Mouse (Mus musculus): ENCODE results near the gene Fam53a. TPM values are rescaled to one million over a fixed set of nuclear protein-coding genes. Genes with fewer than 3 reads are reported as not detected.

Fam53a gene
- polyA plus RNA-seq, 1 experiment, result 5.3 TPM

- Histone ChIP-seq H3K9me3 (ENCODE audit: control insufficient read depth, low read length) (no peaks in the 10 kb centered on the region), H3K27me3 (ENCODE audit: control insufficient read depth) (no peaks in the 10 kb centered on the region), H3K4me3 (replicated peaks) (no peak overlapping the region), H3K4me1 (ENCODE audit: control insufficient read depth) (no peaks in the 10 kb centered on the region), H3K36me3 (ENCODE audit: control insufficient read depth) (no peaks in the 10 kb centered on the region)
- TF ChIP-seq TAL1 (IDR thresholded peaks at IDR 0.05; ENCODE audit: low read length), result no peak
- no peak for TF ChIP-seq GATA1 (IDR thresholded peaks at IDR 0.05; ENCODE audit: low read length)
These were observed 41.9 kb downstream of the Fam53a start for GRCm38 (mm10) chr5:33587498-33588058.

DNA sequence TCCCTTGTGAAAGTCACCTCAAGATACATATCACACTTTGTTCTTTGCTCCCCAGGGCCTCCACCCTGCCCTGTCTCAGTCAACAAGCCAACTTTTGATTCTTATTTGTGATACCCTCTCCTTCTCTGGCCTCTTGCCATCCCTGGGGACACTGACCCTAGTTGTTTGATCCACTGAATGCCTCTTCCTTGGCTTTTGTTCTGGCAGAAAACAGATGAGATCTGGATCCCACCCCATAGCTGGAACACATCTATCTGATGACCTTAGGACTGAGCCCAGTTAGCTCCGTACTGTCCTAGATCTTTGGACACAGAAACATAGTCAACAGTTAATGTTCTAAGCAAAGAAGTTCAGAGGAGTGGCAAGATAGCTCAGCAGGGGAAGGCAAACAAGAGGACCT, 49.1 kb downstream of the Fam53a start:
- no peaks in the 10 kb centered on the region for H3K36me3 ChIP-seq (ENCODE audit: control insufficient read depth)
- no peaks in the 10 kb centered on the region for H3K27me3 ChIP-seq (ENCODE audit: control insufficient read depth)
- H3K4me1 ChIP-seq (ENCODE audit: control insufficient read depth), result no peaks in the 10 kb centered on the region
- TF ChIP-seq TAL1 (IDR thresholded peaks at IDR 0.05; ENCODE audit: low read length), result no peak
- no peak for TF ChIP-seq GATA1 (IDR thresholded peaks at IDR 0.05; ENCODE audit: low read length)
- H3K9me3 ChIP-seq (ENCODE audit: control insufficient read depth, low read length), result no peaks in the 10 kb centered on the region
- no peak overlapping the region for H3K4me3 ChIP-seq (replicated peaks)

GRCm38 (mm10) chr5:33574207-33574606, 55.2 kb downstream of the Fam53a start:
- Histone ChIP-seq H3K4me1 (ENCODE audit: control insufficient read depth) (no peaks in the 10 kb centered on the region), H3K36me3 (ENCODE audit: control insufficient read depth) (no peaks in the 10 kb centered on the region), H3K9me3 (ENCODE audit: control insufficient read depth, low read length) (no peaks in the 10 kb centered on the region), H3K4me3 (replicated peaks) (no peak overlapping the region), H3K27me3 (ENCODE audit: control insufficient read depth) (no peaks in the 10 kb centered on the region)
- TF ChIP-seq TAL1 (IDR thresholded peaks at IDR 0.05; ENCODE audit: low read length) (no peak), GATA1 (IDR thresholded peaks at IDR 0.05; ENCODE audit: low read length) (no peak)

- Histone ChIP-seq H3K36me3 (ENCODE audit: control insufficient read depth) (no peaks in the 10 kb centered on the region), H3K4me3 (replicated peaks) (no peak overlapping the region), H3K4me1 (ENCODE audit: control insufficient read depth) (no peaks in the 10 kb centered on the region), H3K9me3 (ENCODE audit: control insufficient read depth, low read length) (no peaks in the 10 kb centered on the region), H3K27me3 (ENCODE audit: control insufficient read depth) (no peaks in the 10 kb centered on the region)
- TF ChIP-seq TAL1 (IDR thresholded peaks at IDR 0.05; ENCODE audit: low read length) (no peak), GATA1 (IDR thresholded peaks at IDR 0.05; ENCODE audit: low read length) (no peak)
These were observed 63.5 kb downstream of the Fam53a start for GRCm38 (mm10) chr5:33565886-33566285.

GRCm38 (mm10) chr5:33556277-33556995, 73.0 kb downstream of the Fam53a start:
- Histone ChIP-seq H3K36me3 (ENCODE audit: control insufficient read depth) (no peaks in the 10 kb centered on the region), H3K4me1 (ENCODE audit: control insufficient read depth) (no peaks in the 10 kb centered on the region), H3K27me3 (ENCODE audit: control insufficient read depth) (no peaks in the 10 kb centered on the region), H3K4me3 (replicated peaks) (no peak overlapping the region), H3K9me3 (ENCODE audit: control insufficient read depth, low read length) (no peaks in the 10 kb centered on the region)
- TF ChIP-seq GATA1 (IDR thresholded peaks at IDR 0.05; ENCODE audit: low read length), result no peak
- TF ChIP-seq TAL1 (IDR thresholded peaks at IDR 0.05; ENCODE audit: low read length), result no peak

Other genes starting within 250 kb of the Fam53a start
- not detected in 2 replicates for gene Nkx1-1, start 195.7 kb downstream of the Fam53a start, polyA plus RNA-seq (2012)
- not detected in 2 replicates for gene Gm9903, start 290 bp upstream of the Fam53a start, polyA plus RNA-seq (2012)
- 70.9 and 94.3 TPM in 2 replicates for gene Slbp, start 22.9 kb upstream of the Fam53a start, polyA plus RNA-seq (2012)
- gene Tacc3, start 28.5 kb upstream of the Fam53a start, polyA plus RNA-seq (2012), result 9.4 and 11.6 TPM in 2 replicates
- 1.2 and 2.2 TPM in 2 replicates for gene Tmem129, start 28.8 kb upstream of the Fam53a start, polyA plus RNA-seq (2012)
- 0.03 TPM in 1 of 2 replicates, not detected in the other for gene Fgfr3, start 92.0 kb upstream of the Fam53a start, polyA plus RNA-seq (2012)
- 2.6 and 2.8 TPM in 2 replicates for gene Letm1, start 153.2 kb upstream of the Fam53a start, polyA plus RNA-seq (2012)
- gene Nsd2, start 191.1 kb upstream of the Fam53a start, polyA plus RNA-seq (2012), result 1.5 and 2.2 TPM in 2 replicates